Mouse (Mus musculus): Measurements from ENCODE around the gene Morn4. TPM values are rescaled to one million over a fixed set of nuclear protein-coding genes. Genes with fewer than 3 reads are reported as not detected.

Gene Morn4
- total and polyA plus RNA-seq, 3 experiments = 5.7 to 18.4 TPM; not detected in 1

GRCm38 (mm10) chr19:42118142-42118541, 32.0 kb upstream of the Morn4 start:
- Histone ChIP-seq H3K9me3 (replicated peaks; ENCODE audit: insufficient read depth, low read length) (no peaks in the 10 kb centered on the region), H3K9ac (ENCODE audit: control insufficient read depth, low read depth, low read length, poor library complexity, severe bottlenecking) (no peak overlapping the region), H3K79me2 (ENCODE audit: control insufficient read depth, insufficient read depth, low read length, poor library complexity) (no peaks in the 10 kb centered on the region), H3K4me3 (ENCODE audit: control insufficient read depth in 1 of 2, insufficient read depth in 1 of 2, low read depth in 2 of 2, low read length in 2 of 2) (no peak overlapping the region), H3K4me1 (ENCODE audit: control insufficient read depth in 1 of 2, insufficient read depth in 2 of 2, low read length in 2 of 2) (peaks cover 0 to 2% of the 10 kb centered on the region in 2 experiments; a peak in 1 of 4 replicates), H3K36me3 (ENCODE audit: control insufficient read depth in 1 of 2, insufficient read depth in 2 of 2, low read length in 2 of 2) (peaks cover 0 to 10% of the 10 kb centered on the region in 2 experiments; a peak in 2 of 4 replicates), H3K27ac (ENCODE audit: control insufficient read depth, low read depth, low read length) (no peak overlapping the region), H3K27me3 (ENCODE audit: control insufficient read depth in 1 of 2, insufficient read depth in 2 of 2, low read length in 2 of 2) (no peaks in the 10 kb centered on the region)
- TF ChIP-seq KAT2A (conservative IDR thresholded peaks at IDR 0.05; ENCODE audit: low read depth, low read length) (no peak), CHD1 (IDR thresholded peaks at IDR 0.05; ENCODE audit: low read depth, low read length) (no peak), MYC (IDR thresholded peaks at IDR 0.05; ENCODE audit: low read depth, low read length) (no peak), MAFK (IDR thresholded peaks at IDR 0.05; ENCODE audit: borderline replicate concordance, low read depth, low read length) (no peak), SMC3 (IDR thresholded peaks at IDR 0.05; ENCODE audit: low read depth, low read length) (no peak), TBP (IDR thresholded peaks at IDR 0.05; ENCODE audit: low read depth, low read length) (no peak)
- no peak for DNase-seq (ENCODE audit: low read depth, low spot score)

- H3K36me3 ChIP-seq (ENCODE audit: control insufficient read depth in 1 of 2, insufficient read depth in 2 of 2, low read length in 2 of 2) = peaks cover 0 to 7% of the 10 kb centered on the region in 2 experiments; a peak in 2 of 4 replicates
These were observed 29.7 kb upstream of the Morn4 start for GRCm38 (mm10) chr19:42115783-42116335.

GRCm38 (mm10) chr19:42104681-42105080, 18.5 kb upstream of the Morn4 start:
- Histone ChIP-seq H3K4me1 (ENCODE audit: control insufficient read depth in 1 of 2, insufficient read depth in 2 of 2, low read length in 2 of 2) (no peaks in the 10 kb centered on the region), H3K9me3 (replicated peaks; ENCODE audit: insufficient read depth, low read length) (no peaks in the 10 kb centered on the region), H3K79me2 (ENCODE audit: control insufficient read depth, insufficient read depth, low read length, poor library complexity) (no peaks in the 10 kb centered on the region), H3K27ac (ENCODE audit: control insufficient read depth, low read depth, low read length) (no peak overlapping the region), H3K36me3 (ENCODE audit: control insufficient read depth in 1 of 2, insufficient read depth in 2 of 2, low read length in 2 of 2) (peaks cover 0 to 6% of the 10 kb centered on the region in 2 experiments; a peak in 3 of 4 replicates), H3K4me3 (ENCODE audit: control insufficient read depth in 1 of 2, insufficient read depth in 1 of 2, low read depth in 2 of 2, low read length in 2 of 2) (no peak overlapping the region), H3K27me3 (ENCODE audit: control insufficient read depth in 1 of 2, insufficient read depth in 2 of 2, low read length in 2 of 2) (no peaks in the 10 kb centered on the region), H3K9ac (ENCODE audit: control insufficient read depth, low read depth, low read length, poor library complexity, severe bottlenecking) (no peak overlapping the region)
- DNase-seq (ENCODE audit: low read depth, low spot score) = no peak
- TF ChIP-seq TAL1 (IDR thresholded peaks at IDR 0.05; ENCODE audit: low read length) (no peak), RAD21 (IDR thresholded peaks at IDR 0.05; ENCODE audit: low read depth, low read length) (peak; percentile 2), ZC3H11A (IDR thresholded peaks at IDR 0.05; ENCODE audit: low read depth, low read length) (no peak), USF1 (IDR thresholded peaks at IDR 0.05; ENCODE audit: low read depth, low read length) (no peak), CTCF (IDR thresholded peaks at IDR 0.05 in 2 of 3, conservative IDR thresholded peaks at IDR 0.05 in 1 of 3; ENCODE audit: control insufficient read depth in 1 of 3, insufficient read depth in 1 of 3, low read depth in 2 of 3, low read length in 3 of 3, poor library complexity in 1 of 3, severe bottlenecking in 1 of 3) (no peak), NELFE (IDR thresholded peaks at IDR 0.05; ENCODE audit: low read depth, low read length) (no peak)

More at GRCm38 (mm10) chr19:42115783-42116335, 29.7 kb upstream of the Morn4 start:
- Histone ChIP-seq H3K27ac (ENCODE audit: control insufficient read depth, low read depth, low read length) (no peak overlapping the region), H3K4me3 (ENCODE audit: control insufficient read depth in 1 of 2, insufficient read depth in 1 of 2, low read depth in 2 of 2, low read length in 2 of 2) (no peak overlapping the region), H3K27me3 (ENCODE audit: control insufficient read depth in 1 of 2, insufficient read depth in 2 of 2, low read length in 2 of 2) (no peaks in the 10 kb centered on the region), H3K79me2 (ENCODE audit: control insufficient read depth, insufficient read depth, low read length, poor library complexity) (no peaks in the 10 kb centered on the region), H3K9ac (ENCODE audit: control insufficient read depth, low read depth, low read length, poor library complexity, severe bottlenecking) (no peak overlapping the region), H3K4me1 (ENCODE audit: control insufficient read depth in 1 of 2, insufficient read depth in 2 of 2, low read length in 2 of 2) (peaks cover 0 to 2% of the 10 kb centered on the region in 2 experiments; a peak in 1 of 4 replicates), H3K9me3 (replicated peaks; ENCODE audit: insufficient read depth, low read length) (no peaks in the 10 kb centered on the region)
- DNase-seq (ENCODE audit: low read depth, low spot score) = no peak
- TF ChIP-seq ZC3H11A (IDR thresholded peaks at IDR 0.05; ENCODE audit: low read depth, low read length) (no peak), POLR2AphosphoS5 (IDR thresholded peaks at IDR 0.05; ENCODE audit: borderline replicate concordance, low read depth, low read length) (no peak), MAFK (IDR thresholded peaks at IDR 0.05; ENCODE audit: borderline replicate concordance, low read depth, low read length) (no peak), TCF12 (IDR thresholded peaks at IDR 0.05; ENCODE audit: low read depth, low read length) (no peak), JUND (IDR thresholded peaks at IDR 0.05; ENCODE audit: low read depth, low read length) (no peak), NRF1 (IDR thresholded peaks at IDR 0.05; ENCODE audit: insufficient read depth, low read depth, low read length, poor library complexity, severe bottlenecking) (no peak), MEF2A (IDR thresholded peaks at IDR 0.05; ENCODE audit: extremely low read depth, insufficient replicate concordance, low read depth, low read length, poor library complexity, severe bottlenecking) (no peak), CHD1 (IDR thresholded peaks at IDR 0.05; ENCODE audit: low read depth, low read length) (no peak), E2F4 (IDR thresholded peaks at IDR 0.05; ENCODE audit: borderline replicate concordance, low read depth, low read length) (no peak), EP300 (IDR thresholded peaks at IDR 0.05; ENCODE audit: low read depth in 1 of 2, low read length in 2 of 2) (no peak), MAX (IDR thresholded peaks at IDR 0.05; ENCODE audit: low read length) (no peak), ZMIZ1 (IDR thresholded peaks at IDR 0.05; ENCODE audit: low read depth, low read length) (no peak), POLR2A (IDR thresholded peaks at IDR 0.05; ENCODE audit: control insufficient read depth in 1 of 2, insufficient read depth in 1 of 2, low read depth in 1 of 2, low read length in 2 of 2, poor library complexity in 1 of 2) (no peak), ZKSCAN1 (IDR thresholded peaks at IDR 0.05; ENCODE audit: low read depth, low read length) (no peak)

Data from MEL (cell line).